Mouse (Mus musculus) G1E (cell line): ENCODE results near the gene Rbm5. TPM values are rescaled to one million over a fixed set of nuclear protein-coding genes. Genes with fewer than 3 reads are reported as not detected.

ENCODE experiments used
- ATAC-seq: 2 replicates; pipeline ENCODE4 v1.8.0; 2016; ENCODE audit warnings: mild to moderate bottlenecking; ENCODE audit not compliant: insufficient number of reproducible peaks, poor library complexity, low FRiP score, severe bottlenecking; ENCODE audit errors: extremely low read depth
- DNase-seq: peaks from one replicate; pipeline ENCODE4 v3.0.0; 2012; ENCODE audit warnings: low spot score
- H3K27me3 ChIP-seq: 2 replicates; pipeline ENCODE4 v1.6.1; 2012; ENCODE audit warnings: mild to moderate bottlenecking, low read length, inconsistent platforms; ENCODE audit not compliant: insufficient read depth
- H3K36me3 ChIP-seq: replicated peaks from 2 replicates; pipeline ENCODE3; 2012; ENCODE audit warnings: mild to moderate bottlenecking, inconsistent platforms
- H3K4me1 ChIP-seq: 2 replicates; pipeline ENCODE4 v1.6.1; 2012; ENCODE audit warnings: low read depth, low read length, inconsistent platforms, mixed read lengths; ENCODE audit not compliant: insufficient read depth
- H3K4me3 ChIP-seq: 2 replicates; pipeline ENCODE4 v1.5.1; 2012; ENCODE audit warnings: low read depth, mild to moderate bottlenecking, inconsistent platforms, low read length, moderate library complexity, mixed read lengths
- H3K9me3 ChIP-seq: replicated peaks from 2 replicates; pipeline ENCODE4 v1.6.1; 2012; ENCODE audit warnings: inconsistent platforms
- CTCF ChIP-seq: IDR thresholded peaks from 2 replicates; pipeline ENCODE4 v1.5.1; 2012; ENCODE audit warnings: low read depth, low read length, inconsistent platforms, mixed read lengths
- GATA1 ChIP-seq: IDR thresholded peaks from 2 replicates; pipeline ENCODE4 v1.6.1; 2012; ENCODE audit warnings: borderline replicate concordance, low read length, inconsistent platforms, mixed read lengths
- GATA2 ChIP-seq: IDR thresholded peaks from 2 replicates; pipeline ENCODE4 v1.6.1; 2012; ENCODE audit warnings: low read depth, low read length, inconsistent platforms, borderline replicate concordance
- POLR2AphosphoS5 ChIP-seq: IDR thresholded peaks from 2 replicates; pipeline ENCODE4 v1.6.1; 2012; ENCODE audit warnings: low read depth, low read length, inconsistent platforms; ENCODE audit not compliant: insufficient replicate concordance
- TAL1 ChIP-seq: conservative IDR thresholded peaks from 2 replicates; pipeline ENCODE4 v1.6.1; 2012; ENCODE audit warnings: low read depth, low read length, inconsistent platforms, mixed read lengths
- polyA plus RNA-seq: library from polyadenylated mRNA; stranded (reverse); fragments of >175 nt; gene quantifications from 2 replicates; pipeline ENCODE4 v1.2.3, GENCODE M21; 2012
- total RNA-seq, 2 experiments: library from RNA; stranded (forward) in 1 of 2; stranded (reverse) in 1 of 2; fragments of 200-1000 nt in 1 of 2; fragments of >200 nt in 1 of 2; fragmentation: Nextera tagmentation in 1 of 2; gene quantifications; 2 replicates each; pipeline ENCODE4 v1.2.3; 2014 to 2017

Gene Rbm5
- total and polyA plus RNA-seq, 3 experiments, result 23.4 to 467 (median 271) TPM

GRCm38 (mm10) chr9:107748063-107748462, 22.7 kb downstream of the Rbm5 start:
- TF ChIP-seq POLR2AphosphoS5, result no peak
- TF ChIP-seq GATA1, result no peak
- no peak for TF ChIP-seq GATA2
- no peak for TF ChIP-seq CTCF
- no peak for TF ChIP-seq TAL1
- ATAC-seq (no peak), DNase-seq (no peak)
- Histone ChIP-seq H3K4me3 (no peak overlapping the region), H3K27me3 (no peaks in the 10 kb centered on the region), H3K36me3 (peaks cover 97% of the 10 kb centered on the region), H3K9me3 (no peaks in the 10 kb centered on the region), H3K4me1 (peaks cover 7% of the 10 kb centered on the region)

- no peaks in the 10 kb centered on the region for H3K27me3 ChIP-seq
- H3K4me1 ChIP-seq, result peaks cover 7% of the 10 kb centered on the region
- H3K36me3 ChIP-seq, result peaks cover 98% of the 10 kb centered on the region
- H3K9me3 ChIP-seq, result no peaks in the 10 kb centered on the region
- ATAC-seq (no peak), DNase-seq (no peak)
- no peak overlapping the region for H3K4me3 ChIP-seq
- TF ChIP-seq GATA2 (no peak), CTCF (no peak), TAL1 (no peak)
Observed at GRCm38 (mm10) chr9:107747310-107747709, 23.5 kb downstream of the Rbm5 start.

- ATAC-seq (no peak), DNase-seq (no peak)
- no peak overlapping the region for H3K4me3 ChIP-seq
- H3K9me3 ChIP-seq, result no peaks in the 10 kb centered on the region
- TF ChIP-seq GATA1 (no peak), TAL1 (no peak), POLR2AphosphoS5 (no peak), CTCF (no peak), GATA2 (no peak)
- H3K4me1 ChIP-seq, result peaks cover 9% of the 10 kb centered on the region
- peaks cover 98% of the 10 kb centered on the region for H3K36me3 ChIP-seq
- H3K27me3 ChIP-seq, result no peaks in the 10 kb centered on the region
Observed at GRCm38 (mm10) chr9:107746679-107747078, 24.1 kb downstream of the Rbm5 start.

GRCm38 (mm10) chr9:107744061-107744460, 26.7 kb downstream of the Rbm5 start:
- no peaks in the 10 kb centered on the region for H3K27me3 ChIP-seq
- peaks cover 14% of the 10 kb centered on the region for H3K4me1 ChIP-seq
- H3K9me3 ChIP-seq, result no peaks in the 10 kb centered on the region
- H3K36me3 ChIP-seq, result peaks cover 98% of the 10 kb centered on the region
- H3K4me3 ChIP-seq, result no peak overlapping the region
- no peak for ATAC-seq
- TF ChIP-seq CTCF (no peak), TAL1 (no peak), GATA2 (no peak), GATA1 (no peak), POLR2AphosphoS5 (no peak)
- no peak for DNase-seq

GRCm38 (mm10) chr9:107738841-107739202, 32.0 kb downstream of the Rbm5 start:
- Histone ChIP-seq H3K9me3 (no peaks in the 10 kb centered on the region), H3K36me3 (peaks cover 63% of the 10 kb centered on the region), H3K4me3 (no peak overlapping the region), H3K27me3 (peaks cover 28% of the 10 kb centered on the region), H3K4me1 (peaks cover 48% of the 10 kb centered on the region)
- DNase-seq, result peak; percentile 19
- TF ChIP-seq POLR2AphosphoS5 (no peak), TAL1 (no peak), GATA2 (no peak), GATA1 (no peak), CTCF (peak; percentile 61)
- no peak for ATAC-seq

- Histone ChIP-seq H3K9me3 (no peaks in the 10 kb centered on the region), H3K36me3 (peaks cover 57% of the 10 kb centered on the region), H3K4me1 (peaks cover 48% of the 10 kb centered on the region), H3K4me3 (no peak overlapping the region), H3K27me3 (peaks cover 28% of the 10 kb centered on the region)
- ATAC-seq, result 0 out of 2 replicates have a peak, but pooled peaks have one; percentile 19
- DNase-seq, result peak; percentile 64
- TF ChIP-seq GATA1, result no peak
- peak; percentile 40; the same call in 1 of the 2 replicates for TF ChIP-seq POLR2AphosphoS5
- TF ChIP-seq CTCF, result peak; percentile 91
Observed at GRCm38 (mm10) chr9:107738020-107738840, 32.6 kb downstream of the Rbm5 start.
